Mouse (Mus musculus): Measurements from ENCODE around the gene Matn1. TPM values are rescaled to one million over a fixed set of nuclear protein-coding genes. Genes with fewer than 3 reads are reported as not detected.

Matn1 gene
- polyA plus RNA-seq, 1 experiment from 2014 or later: 0.34 TPM

GRCm38 (mm10) chr4:130905882-130906281, 38.3 kb upstream of the Matn1 start:
- 85% methylated on average over 6 of the region's 6 CpGs for WGBS
- H3K4me1 ChIP-seq (ENCODE audit: control insufficient read depth, insufficient read depth, low read length): no peaks in the 10 kb centered on the region
- ATAC-seq (replicated peaks; ENCODE audit: insufficient number of reproducible peaks, low FRiP score, low TSS enrichment, low read depth) (no peak), DNase-seq (ENCODE audit: low spot score) (no peak)
- H3K9me3 ChIP-seq (replicated peaks; ENCODE audit: control insufficient read depth, low read length): no peaks in the 10 kb centered on the region
- H3K4me3 ChIP-seq (ENCODE audit: low read depth, low read length): no peak overlapping the region
- no peak overlapping the region for H3K9ac ChIP-seq (replicated peaks; ENCODE audit: low read length)
- H3K27me3 ChIP-seq (ENCODE audit: control insufficient read depth, insufficient read depth, low read length): no peaks in the 10 kb centered on the region
- no peak overlapping the region for H3K4me2 ChIP-seq (ENCODE audit: low read depth, low read length)
- no peak overlapping the region for H3K27ac ChIP-seq (replicated peaks; ENCODE audit: low read depth, low read length)
- H3K36me3 ChIP-seq (replicated peaks; ENCODE audit: control insufficient read depth, insufficient read depth, low read depth, low read length): no peaks in the 10 kb centered on the region

GRCm38 (mm10) chr4:130906296-130906695, 37.9 kb upstream of the Matn1 start:
- Histone ChIP-seq H3K36me3 (replicated peaks; ENCODE audit: control insufficient read depth, insufficient read depth, low read depth, low read length) (no peaks in the 10 kb centered on the region), H3K4me3 (ENCODE audit: low read depth, low read length) (no peak overlapping the region), H3K27ac (replicated peaks; ENCODE audit: low read depth, low read length) (no peak overlapping the region), H3K9me3 (replicated peaks; ENCODE audit: control insufficient read depth, low read length) (no peaks in the 10 kb centered on the region), H3K9ac (replicated peaks; ENCODE audit: low read length) (no peak overlapping the region), H3K4me2 (ENCODE audit: low read depth, low read length) (no peak overlapping the region), H3K4me1 (ENCODE audit: control insufficient read depth, insufficient read depth, low read length) (no peaks in the 10 kb centered on the region), H3K27me3 (ENCODE audit: control insufficient read depth, insufficient read depth, low read length) (no peaks in the 10 kb centered on the region)
- DNase-seq (ENCODE audit: low spot score) (no peak), ATAC-seq (replicated peaks; ENCODE audit: insufficient number of reproducible peaks, low FRiP score, low TSS enrichment, low read depth) (no peak)
- 50% methylated on average over 8 of the region's 8 CpGs for WGBS

DNA sequence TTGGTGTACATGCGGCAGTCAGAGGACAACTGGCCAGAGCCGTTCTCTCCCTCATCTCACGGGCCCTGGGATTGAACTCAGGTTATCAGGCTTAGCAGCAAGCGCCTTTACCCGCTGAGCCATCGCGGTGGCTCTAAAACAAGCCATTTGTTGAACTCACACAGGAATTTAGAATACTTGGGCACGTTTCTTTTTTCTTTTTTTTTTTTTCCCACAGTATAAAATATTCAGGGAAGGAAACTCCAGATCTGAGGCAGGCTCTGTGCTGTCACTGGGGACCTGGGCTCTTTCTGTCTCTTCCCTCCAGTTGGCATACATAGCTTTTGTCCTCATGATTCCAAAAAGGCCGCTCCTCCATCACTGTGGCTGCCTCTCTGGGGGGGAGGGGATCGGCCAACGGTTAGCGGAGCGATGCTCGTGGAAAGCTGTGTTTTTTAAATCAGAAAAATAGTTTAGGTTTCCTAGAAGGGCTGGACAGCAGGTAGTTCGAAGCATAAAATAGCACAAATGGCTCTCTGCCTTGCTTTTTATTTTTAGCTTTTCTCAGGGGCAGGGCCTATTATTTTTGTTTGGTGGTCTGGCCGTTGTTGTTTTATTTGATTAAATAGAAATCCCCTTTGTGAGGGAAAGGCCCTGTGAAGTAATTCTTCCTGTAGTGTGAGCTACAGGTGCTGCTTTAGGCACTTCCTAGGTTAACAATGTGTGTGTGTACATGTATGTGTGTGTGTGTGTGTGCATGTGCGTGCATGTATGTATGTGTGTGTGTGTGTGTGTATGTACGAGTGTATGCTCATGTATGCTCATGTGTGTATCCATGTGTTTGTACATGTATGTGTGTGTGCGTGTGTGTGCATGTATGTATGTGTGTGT, 36.8 kb upstream of the Matn1 start:
- Histone ChIP-seq H3K27ac (replicated peaks; ENCODE audit: low read depth, low read length) (no peak overlapping the region), H3K9ac (replicated peaks; ENCODE audit: low read length) (no peak overlapping the region), H3K4me2 (ENCODE audit: low read depth, low read length) (no peak overlapping the region), H3K27me3 (ENCODE audit: control insufficient read depth, insufficient read depth, low read length) (no peaks in the 10 kb centered on the region), H3K4me1 (ENCODE audit: control insufficient read depth, insufficient read depth, low read length) (no peaks in the 10 kb centered on the region), H3K4me3 (ENCODE audit: low read depth, low read length) (no peak overlapping the region), H3K9me3 (replicated peaks; ENCODE audit: control insufficient read depth, low read length) (no peaks in the 10 kb centered on the region), H3K36me3 (replicated peaks; ENCODE audit: control insufficient read depth, insufficient read depth, low read depth, low read length) (no peaks in the 10 kb centered on the region)
- 88% methylated on average over 19 of the region's 19 CpGs for WGBS
- DNase-seq (ENCODE audit: low spot score) (no peak), ATAC-seq (replicated peaks; ENCODE audit: insufficient number of reproducible peaks, low FRiP score, low TSS enrichment, low read depth) (no peak)

GRCm38 (mm10) chr4:130908133-130908532, 36.1 kb upstream of the Matn1 start:
- H3K4me3 ChIP-seq (ENCODE audit: low read depth, low read length): no peak overlapping the region
- 91% methylated on average over 10 of the region's 10 CpGs for WGBS
- H3K4me2 ChIP-seq (ENCODE audit: low read depth, low read length): no peak overlapping the region
- no peak overlapping the region for H3K9ac ChIP-seq (replicated peaks; ENCODE audit: low read length)
- H3K27me3 ChIP-seq (ENCODE audit: control insufficient read depth, insufficient read depth, low read length): no peaks in the 10 kb centered on the region
- H3K9me3 ChIP-seq (replicated peaks; ENCODE audit: control insufficient read depth, low read length): no peaks in the 10 kb centered on the region
- H3K27ac ChIP-seq (replicated peaks; ENCODE audit: low read depth, low read length): no peak overlapping the region
- DNase-seq (ENCODE audit: low spot score): no peak
- ATAC-seq (replicated peaks; ENCODE audit: insufficient number of reproducible peaks, low FRiP score, low TSS enrichment, low read depth): no peak
- H3K4me1 ChIP-seq (ENCODE audit: control insufficient read depth, insufficient read depth, low read length): peaks cover 2% of the 10 kb centered on the region; the same call in 1 of the 2 replicates
- no peaks in the 10 kb centered on the region for H3K36me3 ChIP-seq (replicated peaks; ENCODE audit: control insufficient read depth, insufficient read depth, low read depth, low read length)

DNA sequence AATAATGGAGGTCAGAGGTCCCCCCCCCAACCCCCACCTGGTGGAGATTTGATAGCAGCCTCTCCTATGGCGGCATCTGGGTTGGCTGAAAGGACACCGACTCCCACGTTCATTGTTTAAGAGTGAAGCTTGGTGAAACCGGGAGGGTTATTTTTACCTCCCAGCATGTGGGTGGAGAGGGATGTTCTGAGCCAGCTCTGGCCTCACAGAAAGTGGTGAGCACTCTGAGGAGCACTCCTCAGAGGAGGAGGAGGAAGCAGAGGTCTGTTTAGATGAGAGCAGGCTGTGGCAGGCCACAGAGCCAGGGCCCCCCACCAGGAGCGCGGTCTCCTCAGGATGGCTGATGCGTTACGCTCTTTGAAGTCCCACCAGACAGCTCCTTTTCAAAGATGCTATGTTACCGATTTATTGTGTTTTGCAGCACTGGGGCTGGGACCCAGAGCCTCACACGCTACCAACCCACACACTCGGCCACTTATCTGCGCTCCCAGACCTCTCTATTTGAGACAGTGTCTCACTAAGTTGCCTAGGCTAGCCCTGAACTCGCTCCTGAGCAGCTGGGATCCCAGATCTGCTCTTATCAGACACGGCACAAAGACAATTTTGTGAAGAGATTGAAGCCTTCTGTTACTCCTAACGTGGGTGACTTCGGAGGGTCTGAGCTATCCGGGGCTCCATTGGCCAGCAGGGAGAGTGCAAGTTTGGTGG, 34.9 kb upstream of the Matn1 start:
- ATAC-seq (replicated peaks; ENCODE audit: insufficient number of reproducible peaks, low FRiP score, low TSS enrichment, low read depth) (no peak), DNase-seq (ENCODE audit: low spot score) (no peak)
- Histone ChIP-seq H3K4me3 (ENCODE audit: low read depth, low read length) (no peak overlapping the region), H3K27me3 (ENCODE audit: control insufficient read depth, insufficient read depth, low read length) (no peaks in the 10 kb centered on the region), H3K9me3 (replicated peaks; ENCODE audit: control insufficient read depth, low read length) (no peaks in the 10 kb centered on the region), H3K4me2 (ENCODE audit: low read depth, low read length) (no peak overlapping the region), H3K36me3 (replicated peaks; ENCODE audit: control insufficient read depth, insufficient read depth, low read depth, low read length) (no peaks in the 10 kb centered on the region), H3K9ac (replicated peaks; ENCODE audit: low read length) (no peak overlapping the region), H3K27ac (replicated peaks; ENCODE audit: low read depth, low read length) (no peak overlapping the region), H3K4me1 (ENCODE audit: control insufficient read depth, insufficient read depth, low read length) (peaks cover 2% of the 10 kb centered on the region; the same call in 1 of the 2 replicates)
- WGBS: 68% methylated on average over 17 of the region's 17 CpGs

DNA sequence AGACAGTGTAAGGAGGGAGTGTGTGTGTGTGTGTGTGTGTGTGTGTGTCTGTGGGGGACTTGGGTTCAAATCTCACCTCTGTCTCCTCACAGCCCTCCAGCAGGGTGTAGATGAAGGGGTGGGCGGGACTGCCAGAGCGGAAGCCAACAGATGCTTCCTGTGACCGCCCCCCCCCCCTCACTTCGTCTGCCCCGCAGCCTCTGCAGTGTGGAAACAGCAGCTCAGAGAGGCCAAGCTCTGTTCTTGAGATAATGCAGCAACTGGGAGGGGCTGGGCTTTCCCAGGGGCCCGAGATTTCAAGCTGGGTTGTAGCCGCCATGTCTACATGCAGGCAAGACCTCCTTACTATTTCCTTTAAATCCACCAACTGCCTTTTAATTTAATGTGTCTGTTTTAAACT, 33.5 kb upstream of the Matn1 start:
- Histone ChIP-seq H3K4me2 (ENCODE audit: low read depth, low read length) (no peak overlapping the region), H3K9me3 (replicated peaks; ENCODE audit: control insufficient read depth, low read length) (no peaks in the 10 kb centered on the region), H3K4me1 (ENCODE audit: control insufficient read depth, insufficient read depth, low read length) (peaks cover 2% of the 10 kb centered on the region; the same call in 1 of the 2 replicates), H3K4me3 (ENCODE audit: low read depth, low read length) (no peak overlapping the region), H3K27ac (replicated peaks; ENCODE audit: low read depth, low read length) (no peak overlapping the region), H3K36me3 (replicated peaks; ENCODE audit: control insufficient read depth, insufficient read depth, low read depth, low read length) (no peaks in the 10 kb centered on the region), H3K27me3 (ENCODE audit: control insufficient read depth, insufficient read depth, low read length) (no peaks in the 10 kb centered on the region), H3K9ac (replicated peaks; ENCODE audit: low read length) (no peak overlapping the region)
- DNase-seq (ENCODE audit: low spot score) (no peak), ATAC-seq (replicated peaks; ENCODE audit: insufficient number of reproducible peaks, low FRiP score, low TSS enrichment, low read depth) (no peak)
- 29% methylated on average over 7 of the region's 7 CpGs for WGBS

GRCm38 (mm10) chr4:130912626-130913025, 31.6 kb upstream of the Matn1 start:
- no peak for ATAC-seq (replicated peaks; ENCODE audit: insufficient number of reproducible peaks, low FRiP score, low TSS enrichment, low read depth)
- 79% methylated on average over 3 of the region's 3 CpGs for WGBS
- Histone ChIP-seq H3K4me2 (ENCODE audit: low read depth, low read length) (no peak overlapping the region), H3K27ac (replicated peaks; ENCODE audit: low read depth, low read length) (no peak overlapping the region), H3K36me3 (replicated peaks; ENCODE audit: control insufficient read depth, insufficient read depth, low read depth, low read length) (no peaks in the 10 kb centered on the region), H3K27me3 (ENCODE audit: control insufficient read depth, insufficient read depth, low read length) (no peaks in the 10 kb centered on the region), H3K4me3 (ENCODE audit: low read depth, low read length) (no peak overlapping the region), H3K9ac (replicated peaks; ENCODE audit: low read length) (no peak overlapping the region), H3K9me3 (replicated peaks; ENCODE audit: control insufficient read depth, low read length) (no peaks in the 10 kb centered on the region), H3K4me1 (ENCODE audit: control insufficient read depth, insufficient read depth, low read length) (peaks cover 2% of the 10 kb centered on the region; the same call in 1 of the 2 replicates)
- DNase-seq (ENCODE audit: low spot score): no peak

- no peak within 1 kb of the TSS for H3K4me3 ChIP-seq (ENCODE audit: low read depth, low read length)
- H3K4me2 ChIP-seq (ENCODE audit: low read depth, low read length): no peak within 1 kb of the TSS
- 62% methylated on average over 11 of the region's 11 CpGs for WGBS
- ATAC-seq (replicated peaks; ENCODE audit: insufficient number of reproducible peaks, low FRiP score, low TSS enrichment, low read depth): no peak
- no peak for DNase-seq (ENCODE audit: low spot score)
- no peak within 1 kb of the TSS for H3K9ac ChIP-seq (replicated peaks; ENCODE audit: low read length)
- H3K27me3 ChIP-seq (ENCODE audit: control insufficient read depth, insufficient read depth, low read length): no peaks in the 10 kb centered on the region
- H3K27ac ChIP-seq (replicated peaks; ENCODE audit: low read depth, low read length): no peak within 1 kb of the TSS
- H3K9me3 ChIP-seq (replicated peaks; ENCODE audit: control insufficient read depth, low read length): no peaks in the 10 kb centered on the region
- H3K36me3 ChIP-seq (replicated peaks; ENCODE audit: control insufficient read depth, insufficient read depth, low read depth, low read length): no peaks in the 10 kb centered on the region
- H3K4me1 ChIP-seq (ENCODE audit: control insufficient read depth, insufficient read depth, low read length): peaks cover 2% of the 10 kb centered on the region; the same call in 1 of the 2 replicates
Observed at GRCm38 (mm10) chr4:130913077-130913476, 31.1 kb upstream of the Matn1 start, which contains the start of gene Laptm5. Gene Laptm5, plus strand, starts transcription at chr4:130913125.

Measured in embryonic facial prominence, embryonic 11.5 days (tissue).